Mouse (Mus musculus) C2C12 (cell line): Measurements from ENCODE around the gene Plagl1. TPM values are rescaled to one million over a fixed set of nuclear protein-coding genes. Genes with fewer than 3 reads are reported as not detected.

Source experiments
- H3K27me3 ChIP-seq: one replicate; pipeline ENCODE4 v1.6.1; 2011; ENCODE audit not compliant: control insufficient read depth, insufficient read depth, insufficient read length
- H3K36me3 ChIP-seq: one replicate; pipeline ENCODE4 v1.6.1; 2011; ENCODE audit not compliant: control insufficient read depth, insufficient read depth
- H3K4me3 ChIP-seq: one replicate; pipeline ENCODE4 v1.5.1; 2011; ENCODE audit warnings: mild to moderate bottlenecking, control low read depth; ENCODE audit not compliant: poor library complexity, insufficient read depth, severe bottlenecking
- H3K79me2 ChIP-seq: one replicate; pipeline ENCODE4 v1.6.1; 2011; ENCODE audit not compliant: control insufficient read depth, insufficient read depth
- H3K79me3 ChIP-seq: one replicate; pipeline ENCODE4 v1.6.1; 2011; ENCODE audit warnings: low read depth, control low read depth
- H3ac ChIP-seq: one replicate; pipeline ENCODE3; 2011; ENCODE audit warnings: low read depth; ENCODE audit not compliant: control insufficient read depth, insufficient read length
- CEBPB ChIP-seq: IDR thresholded peaks from one replicate; pipeline ENCODE4 v1.6.1; 2011; ENCODE audit warnings: low read depth, mild to moderate bottlenecking, control low read depth, moderate library complexity
- CTCF ChIP-seq: IDR thresholded peaks from one replicate; pipeline ENCODE4 v1.5.1; 2011; ENCODE audit not compliant: control insufficient read depth, insufficient read depth, insufficient read length
- FOSL1 ChIP-seq: IDR thresholded peaks from one replicate; pipeline ENCODE4 v1.8.0; 2011; ENCODE audit warnings: mild to moderate bottlenecking, low read length; ENCODE audit not compliant: poor library complexity, insufficient read depth, severe bottlenecking
- MAX ChIP-seq: IDR thresholded peaks from one replicate; pipeline ENCODE4 v1.6.1; 2011; ENCODE audit warnings: mild to moderate bottlenecking, control low read depth
- MYOD1 ChIP-seq: IDR thresholded peaks from one replicate; pipeline ENCODE4 v1.6.1; 2011; ENCODE audit warnings: low read depth; ENCODE audit not compliant: control insufficient read depth, insufficient read length
- MYOG ChIP-seq: IDR thresholded peaks from one replicate; pipeline ENCODE4 v1.6.1; 2011; ENCODE audit not compliant: control insufficient read depth, insufficient read length; ENCODE audit errors: extremely low read depth
- USF1 ChIP-seq: IDR thresholded peaks from one replicate; pipeline ENCODE4 v1.6.1; 2011; ENCODE audit warnings: low read depth, mild to moderate bottlenecking, control low read depth, moderate library complexity
- polyA plus RNA-seq: library from polyadenylated mRNA; unstranded; fragments of >200 nt; fragmentation: generic; extraction: Trizol; gene quantifications from one replicate; pipeline ENCODE4 v1.2.1, GENCODE M21; 2012; ENCODE audit warnings: missing spikeins

Plagl1 gene
- polyA plus RNA-seq, 1 experiment: 1.0 TPM

DNA sequence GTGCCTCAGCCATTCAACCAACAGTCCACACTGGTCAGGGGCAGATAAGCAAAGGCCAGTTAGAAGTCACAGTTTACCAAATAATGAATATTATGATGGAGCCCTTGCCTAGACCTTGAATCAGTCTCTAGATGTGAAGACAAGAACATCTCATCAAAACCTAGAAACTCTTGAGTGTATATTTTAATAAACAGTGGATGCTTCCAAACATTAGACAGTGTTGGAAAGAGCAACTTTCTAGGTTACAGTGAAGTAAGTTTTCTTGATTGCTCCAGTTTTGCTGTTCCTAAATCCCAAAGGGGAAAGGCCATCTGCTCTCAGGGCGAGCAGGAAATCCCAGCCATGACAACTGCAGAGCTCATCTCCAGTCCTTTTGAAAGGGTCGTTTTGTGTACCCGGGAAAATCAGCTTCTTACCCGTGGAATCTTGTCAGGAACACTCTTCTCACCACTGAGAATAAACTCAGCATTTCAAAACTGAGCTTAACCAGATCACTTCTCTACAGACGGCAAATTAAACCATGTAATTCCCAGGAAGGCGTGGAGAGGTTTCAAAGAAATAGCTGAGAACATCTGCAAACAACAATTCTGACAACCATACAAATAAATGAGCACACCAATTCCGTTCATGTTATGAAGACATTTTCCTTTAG, 117.8 kb downstream of the Plagl1 start, which contains the start of gene Zc2hc1b:
Zc2hc1b (minus strand) TSS at position 51 of the 652 bp plus-strand sequence.
- no peak for TF ChIP-seq FOSL1
- no peak for TF ChIP-seq MYOG
- TF ChIP-seq MAX: no peak
- TF ChIP-seq CEBPB: no peak
- no peak for TF ChIP-seq USF1
- no peak for TF ChIP-seq CTCF
- no peak for TF ChIP-seq MYOD1
- Histone ChIP-seq H3K36me3 (peaks cover 67% of the 10 kb centered on the region), H3K79me2 (no peaks in the 10 kb centered on the region)

DNA sequence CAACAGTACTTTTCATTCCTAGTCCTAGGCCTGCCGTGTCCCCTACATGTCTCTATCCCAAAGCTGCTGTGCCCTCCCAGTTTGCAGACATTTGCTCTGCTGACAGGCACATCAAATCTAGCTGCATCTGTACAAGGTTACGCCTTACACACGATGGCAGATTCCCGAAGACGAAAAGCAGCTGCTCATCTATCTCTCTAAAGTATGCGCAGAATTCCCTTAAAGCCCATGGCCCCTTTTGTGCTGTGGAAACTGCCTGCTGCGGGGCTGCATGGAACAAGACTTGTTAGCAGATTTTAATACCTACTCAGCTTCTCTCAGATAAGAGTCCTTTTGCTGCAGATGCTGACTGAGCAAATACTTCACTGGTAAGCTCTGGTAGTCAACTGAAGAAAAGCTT, 119.9 kb downstream of the Plagl1 start:
- TF ChIP-seq CTCF (no peak), CEBPB (no peak), MAX (no peak), FOSL1 (no peak), USF1 (no peak), MYOD1 (no peak), MYOG (no peak)
- no peaks in the 10 kb centered on the region for H3K27me3 ChIP-seq
- H3K4me3 ChIP-seq: no peak overlapping the region
- H3ac ChIP-seq: no peak overlapping the region
- no peaks in the 10 kb centered on the region for H3K79me2 ChIP-seq
- H3K36me3 ChIP-seq: peaks cover 82% of the 10 kb centered on the region
- no peaks in the 10 kb centered on the region for H3K79me3 ChIP-seq

More for the DNA sequence above, 117.8 kb downstream of the Plagl1 start, which contains the start of gene Zc2hc1b:
- H3K27me3 ChIP-seq: no peaks in the 10 kb centered on the region
- H3K4me3 ChIP-seq: no peak within 1 kb of the TSS
- H3K79me3 ChIP-seq: no peaks in the 10 kb centered on the region
- no peak within 1 kb of the TSS for H3ac ChIP-seq

Other genes starting within 250 kb of the Plagl1 start
- 10.5 TPM for gene Utrn, start 191.1 kb upstream of the Plagl1 start, polyA plus RNA-seq
- 2.5 TPM for gene Stx11, start 96.2 kb upstream of the Plagl1 start, polyA plus RNA-seq
- 43.7 TPM for gene Sf3b5, start 55.2 kb upstream of the Plagl1 start, polyA plus RNA-seq
- gene Zc2hc1b, start 117.5 kb downstream of the Plagl1 start, polyA plus RNA-seq: not detected
- gene Ltv1, start 132.7 kb downstream of the Plagl1 start, polyA plus RNA-seq: 19.5 TPM